Mouse (Mus musculus) midbrain, postnatal 0 days (tissue): ENCODE results near the gene 1700016D06Rik. TPM values are rescaled to one million over a fixed set of nuclear protein-coding genes. Genes with fewer than 3 reads are reported as not detected.

Experiments used
- ATAC-seq: fragments of 200-750 bp; cut with Nextera tagmentation; 2 replicates; pipeline ENCODE4 v1.8.0; 2017; ENCODE audit warnings: moderate number of reproducible peaks, mild to moderate bottlenecking, moderate TSS enrichment, moderate library complexity; ENCODE audit not compliant: low FRiP score
- DNase-seq: peaks from one replicate; pipeline ENCODE4 v3.0.0-alpha.2; 2015; ENCODE audit warnings: low spot score
- H3K27ac ChIP-seq: fragments of 300-500 bp; sonication (generic); 2 replicates; pipeline ENCODE4 v1.5.1; 2014; ENCODE audit warnings: low read depth, mild to moderate bottlenecking, low read length, mixed read lengths
- H3K27me3 ChIP-seq: fragments of 300-500 bp; sonication (generic); 2 replicates; pipeline ENCODE4 v1.6.1; 2014; ENCODE audit warnings: low read length, control low read depth, mixed read lengths; ENCODE audit not compliant: insufficient read depth
- H3K36me3 ChIP-seq: fragments of 300-500 bp; sonication (generic); 2 replicates; pipeline ENCODE4 v1.6.1; 2014; ENCODE audit warnings: low read length, control low read depth, mixed read lengths; ENCODE audit not compliant: insufficient read depth
- H3K4me1 ChIP-seq: fragments of 300-500 bp; sonication (generic); 2 replicates; pipeline ENCODE4 v1.6.1; 2014; ENCODE audit warnings: mild to moderate bottlenecking, control low read depth, antibody characterized with exemption, low read length, mixed read lengths; ENCODE audit not compliant: insufficient read depth
- H3K4me2 ChIP-seq: fragments of 300-500 bp; sonication (generic); 2 replicates; pipeline ENCODE4 v1.6.1; 2014; ENCODE audit warnings: low read depth, mild to moderate bottlenecking, low read length, mixed read lengths; ENCODE audit not compliant: poor library complexity, severe bottlenecking
- H3K4me3 ChIP-seq: fragments of 300-500 bp; sonication (generic); 2 replicates; pipeline ENCODE4 v1.5.1; 2014; ENCODE audit warnings: low read depth, mild to moderate bottlenecking, low read length, moderate library complexity
- H3K9ac ChIP-seq: fragments of 300-500 bp; sonication (generic); replicated peaks from 2 replicates; pipeline ENCODE4 v1.6.1; 2014; ENCODE audit warnings: mild to moderate bottlenecking, low read length, moderate library complexity, mixed read lengths; ENCODE audit not compliant: poor library complexity, severe bottlenecking
- H3K9me3 ChIP-seq: fragments of 300-500 bp; sonication (generic); 2 replicates; pipeline ENCODE4 v1.6.1; 2016; ENCODE audit warnings: low read length, control low read depth
- CTCF ChIP-seq: IDR thresholded peaks from 2 replicates; pipeline ENCODE4 v1.5.1; 2016; ENCODE audit warnings: antibody characterized with exemption, mild to moderate bottlenecking
- whole genome bisulfite sequencing: fragments of 180-500 bp; shearing (Covaris S2); extraction: QIAGEN DNeasy Blood & Tissue Kit; methylation state at CpG from one replicate; pipeline ENCODE4 v1.1.7; 2014; 5-methylcytosine and 5-hydroxymethylcytosine counted together
- polyA plus RNA-seq: library from polyadenylated mRNA; unstranded; fragments of >200 nt; fragmentation: Nextera tagmentation; extraction: Ambion mirVana; gene quantifications from 2 replicates; pipeline ENCODE4 v1.2.1, GENCODE M21; 2015
- total RNA-seq: library from RNA; depleted of rRNA; stranded (reverse); fragments of >200 nt; gene quantifications from 2 replicates; pipeline ENCODE4 v1.2.3, GENCODE M21; 2014

1700016D06Rik gene
- total and polyA plus RNA-seq, 2 experiments from 2014 or later: 0.47 TPM; not detected in 1

DNA sequence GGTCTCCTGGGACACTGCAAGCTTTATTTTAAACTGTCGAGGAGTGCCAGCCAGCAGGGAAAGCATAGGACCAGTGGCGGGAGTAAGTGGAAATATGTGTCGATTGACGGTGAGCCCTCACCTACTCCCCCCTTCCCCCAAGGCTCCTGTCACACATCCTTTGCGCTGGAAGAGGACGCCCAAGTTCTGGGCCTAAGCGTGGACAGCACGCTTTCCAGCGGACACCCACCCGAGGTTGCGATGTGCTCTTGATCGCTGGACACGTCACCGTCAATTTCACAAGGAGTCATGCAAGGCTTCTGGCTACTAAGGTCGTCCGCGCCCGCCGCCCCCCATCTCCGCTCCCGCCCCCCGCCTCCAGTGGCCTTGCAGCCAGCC is 26.4 kb upstream of the 1700016D06Rik start:
- Histone ChIP-seq H3K4me1 (peaks cover 10% of the 10 kb centered on the region), H3K4me2 (peak overlapping the region; percentile 54), H3K9ac (peak overlapping the region; percentile 94), H3K4me3 (peak overlapping the region; percentile 65), H3K27ac (peak overlapping the region; percentile 98), H3K36me3 (no peaks in the 10 kb centered on the region), H3K27me3 (no peaks in the 10 kb centered on the region), H3K9me3 (no peaks in the 10 kb centered on the region)
- DNase-seq (no peak), ATAC-seq (peak; percentile 45)
- WGBS: under 1% methylated on average over 22 of the region's 22 CpGs
- no peak for TF ChIP-seq CTCF

DNA sequence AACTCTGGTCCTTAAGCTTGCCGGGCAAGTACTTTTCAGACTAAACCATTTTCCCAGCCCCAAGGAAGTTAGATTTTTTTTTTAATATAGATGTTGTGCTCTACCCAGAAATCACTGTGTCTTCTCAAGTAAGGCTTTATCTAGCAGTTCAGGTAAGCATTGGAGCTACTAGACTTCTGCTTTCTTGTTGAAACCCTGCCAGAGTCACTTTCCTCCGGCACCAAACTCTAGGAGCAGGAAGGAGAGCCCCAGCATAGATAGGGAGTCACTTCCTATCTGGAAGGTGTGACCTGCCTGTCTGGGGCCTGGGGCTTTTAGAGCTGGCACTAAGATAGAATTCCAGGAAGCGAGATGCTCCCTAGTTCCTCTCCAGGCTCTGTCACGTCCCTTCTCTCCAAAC is 16.3 kb upstream of the 1700016D06Rik start:
- Histone ChIP-seq H3K27ac (no peak overlapping the region), H3K36me3 (no peaks in the 10 kb centered on the region), H3K4me3 (no peak overlapping the region), H3K4me1 (no peaks in the 10 kb centered on the region), H3K9me3 (no peaks in the 10 kb centered on the region), H3K4me2 (no peak overlapping the region), H3K27me3 (no peaks in the 10 kb centered on the region), H3K9ac (no peak overlapping the region)
- DNase-seq (no peak), ATAC-seq (no peak)
- no peak for TF ChIP-seq CTCF
- WGBS: 82% methylated on average over 4 of the region's 4 CpGs

DNA sequence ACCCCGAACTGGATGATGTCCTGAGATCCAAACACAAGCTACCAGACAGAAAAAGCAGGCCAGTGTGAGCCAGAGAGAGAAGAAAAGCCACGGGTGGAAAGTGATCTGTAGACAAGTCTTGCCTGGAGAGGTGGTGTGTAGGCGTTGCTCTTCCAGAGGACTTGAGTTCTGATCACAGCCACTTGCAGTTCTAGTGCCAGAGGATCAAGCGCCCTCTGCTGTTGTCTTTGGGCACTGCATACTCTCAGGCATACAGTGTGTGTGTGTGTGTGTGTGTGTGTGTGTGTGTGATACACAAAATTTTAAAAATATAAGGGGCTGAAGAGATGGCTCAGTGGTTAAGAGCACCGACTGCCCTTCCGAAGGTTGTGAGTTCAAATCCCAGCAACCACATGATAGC is 11.4 kb upstream of the 1700016D06Rik start:
- DNase-seq (no peak), ATAC-seq (no peak)
- H3K4me3 ChIP-seq: no peak overlapping the region
- H3K36me3 ChIP-seq: no peaks in the 10 kb centered on the region
- H3K9me3 ChIP-seq: no peaks in the 10 kb centered on the region
- TF ChIP-seq CTCF: peak; percentile 57
- H3K9ac ChIP-seq: no peak overlapping the region
- 89% methylated on average over 6 of the region's 6 CpGs for WGBS
- H3K4me2 ChIP-seq: no peak overlapping the region
- no peak overlapping the region for H3K27ac ChIP-seq
- no peaks in the 10 kb centered on the region for H3K27me3 ChIP-seq
- H3K4me1 ChIP-seq: no peaks in the 10 kb centered on the region

DNA sequence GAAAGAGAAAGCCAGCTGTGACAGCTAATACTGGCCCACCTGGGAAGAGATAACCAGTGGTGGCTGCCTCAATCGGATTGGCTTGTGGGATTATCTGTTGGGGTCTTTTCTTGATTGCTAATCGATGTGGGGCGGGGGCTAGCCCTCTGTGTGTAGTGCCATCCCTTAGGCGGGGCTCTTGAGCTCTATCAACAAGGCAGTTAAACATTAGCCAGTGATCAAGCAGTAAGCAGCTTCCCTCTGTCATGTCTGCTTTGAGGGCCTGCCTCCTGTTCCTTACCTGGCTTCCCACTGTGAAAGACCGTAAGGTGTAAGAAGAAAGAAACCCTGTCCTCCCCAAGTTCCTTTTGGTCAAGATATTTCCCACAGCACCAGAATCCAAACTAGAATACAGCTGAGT is 9.6 kb upstream of the 1700016D06Rik start:
- H3K4me2 ChIP-seq: no peak overlapping the region
- no peak for ATAC-seq
- WGBS: 41% methylated on average over 5 of the region's 5 CpGs
- no peak overlapping the region for H3K9ac ChIP-seq
- H3K27ac ChIP-seq: no peak overlapping the region
- no peak overlapping the region for H3K4me3 ChIP-seq
- no peak for TF ChIP-seq CTCF
- no peaks in the 10 kb centered on the region for H3K4me1 ChIP-seq
- H3K9me3 ChIP-seq: no peaks in the 10 kb centered on the region
- H3K27me3 ChIP-seq: no peaks in the 10 kb centered on the region
- H3K36me3 ChIP-seq: no peaks in the 10 kb centered on the region
- DNase-seq: no peak

DNA sequence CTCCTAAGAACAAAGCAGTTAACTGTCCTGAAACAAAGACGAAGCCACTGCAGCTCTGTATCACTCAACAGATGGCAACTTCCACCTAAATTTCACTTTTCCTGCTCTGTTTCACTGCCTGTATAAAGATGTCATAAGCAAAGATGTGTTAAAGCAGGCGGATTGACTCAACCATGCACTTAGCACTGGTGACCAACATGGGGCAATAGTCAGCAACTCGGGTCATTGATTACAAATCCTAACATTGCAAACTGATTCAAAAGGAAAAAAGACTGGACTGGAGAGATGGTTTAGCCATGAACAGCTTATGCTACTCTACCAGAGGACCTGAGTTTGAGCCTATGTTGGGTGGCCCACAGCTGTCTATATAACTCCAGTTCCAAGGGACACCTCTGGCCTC is 8.7 kb upstream of the 1700016D06Rik start:
- H3K4me2 ChIP-seq: no peak overlapping the region
- no peak overlapping the region for H3K27ac ChIP-seq
- no peak for DNase-seq
- ATAC-seq: no peak
- no peak for TF ChIP-seq CTCF
- no peaks in the 10 kb centered on the region for H3K4me1 ChIP-seq
- no peak overlapping the region for H3K4me3 ChIP-seq
- no peaks in the 10 kb centered on the region for H3K9me3 ChIP-seq
- H3K27me3 ChIP-seq: no peaks in the 10 kb centered on the region
- 90% methylated on average over 3 of the region's 3 CpGs for WGBS
- H3K36me3 ChIP-seq: no peaks in the 10 kb centered on the region
- H3K9ac ChIP-seq: no peak overlapping the region

DNA sequence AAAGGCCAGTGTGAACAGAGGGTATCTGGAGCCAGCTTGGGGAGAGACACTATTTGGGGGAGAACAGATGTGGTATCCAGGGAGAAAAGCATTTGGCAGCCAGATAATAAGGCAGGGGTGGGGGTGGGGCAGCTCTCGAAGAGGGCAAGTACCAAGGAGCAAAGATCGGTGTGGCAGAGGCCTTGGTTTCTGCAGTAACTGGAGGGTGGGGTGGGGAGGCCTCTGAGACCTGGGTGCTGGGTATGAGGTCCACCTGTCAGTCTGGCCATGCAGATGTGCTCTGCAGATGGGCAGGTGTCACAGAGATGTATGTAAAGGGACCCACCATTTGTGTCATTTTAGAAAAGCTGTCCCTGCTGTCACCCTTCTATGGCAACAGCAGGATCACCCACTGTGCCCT is 8.0 kb upstream of the 1700016D06Rik start:
- ATAC-seq (no peak), DNase-seq (no peak)
- H3K36me3 ChIP-seq: no peaks in the 10 kb centered on the region
- H3K4me3 ChIP-seq: no peak overlapping the region
- no peaks in the 10 kb centered on the region for H3K4me1 ChIP-seq
- H3K9ac ChIP-seq: no peak overlapping the region
- no peak overlapping the region for H3K4me2 ChIP-seq
- H3K27ac ChIP-seq: no peak overlapping the region
- H3K27me3 ChIP-seq: no peaks in the 10 kb centered on the region
- WGBS: 47% methylated on average over 2 of the region's 2 CpGs
- TF ChIP-seq CTCF: no peak
- no peaks in the 10 kb centered on the region for H3K9me3 ChIP-seq
